Mouse (Mus musculus) limb, embryonic 14.5 days (tissue): ENCODE data around the gene Arhgap31. TPM values are rescaled to one million over a fixed set of nuclear protein-coding genes. Genes with fewer than 3 reads are reported as not detected.
A peak's percentile ranks its signal among the peaks of the same experiment; 100 is the strongest.

Experiments used
- ATAC-seq: fragments of 200-750 bp; cut with Nextera tagmentation; 2 replicates; pipeline ENCODE4 v1.8.0; 2017; ENCODE audit warnings: low read depth, moderate number of reproducible peaks, moderate TSS enrichment; ENCODE audit not compliant: low FRiP score
- DNase-seq: peaks from one replicate; pipeline ENCODE4 v3.0.0-alpha.2; 2015; ENCODE audit warnings: low spot score
- H3K27ac ChIP-seq: fragments of 300-500 bp; sonication (generic); replicated peaks from 2 replicates; pipeline ENCODE4 v1.5.1; 2014; ENCODE audit warnings: low read depth, mild to moderate bottlenecking, low read length, moderate library complexity, mixed read lengths
- H3K27me3 ChIP-seq: fragments of 300-500 bp; sonication (generic); 2 replicates; pipeline ENCODE4 v1.6.1; 2014; ENCODE audit warnings: low read length, mixed read lengths; ENCODE audit not compliant: control insufficient read depth, insufficient read depth
- H3K36me3 ChIP-seq: fragments of 300-500 bp; sonication (generic); 2 replicates; pipeline ENCODE4 v1.6.1; 2014; ENCODE audit warnings: mild to moderate bottlenecking, low read length, moderate library complexity, mixed read lengths; ENCODE audit not compliant: control insufficient read depth, insufficient read depth
- H3K4me1 ChIP-seq: fragments of 300-500 bp; sonication (generic); 2 replicates; pipeline ENCODE4 v1.6.1; 2014; ENCODE audit warnings: antibody characterized with exemption, low read length, mixed read lengths; ENCODE audit not compliant: control insufficient read depth, insufficient read depth
- H3K4me2 ChIP-seq: fragments of 300-500 bp; sonication (generic); replicated peaks from 2 replicates; pipeline ENCODE4 v1.6.1; 2014; ENCODE audit warnings: low read depth, mild to moderate bottlenecking, low read length, moderate library complexity; ENCODE audit not compliant: severe bottlenecking
- H3K4me3 ChIP-seq: fragments of 300-500 bp; sonication (generic); replicated peaks from 2 replicates; pipeline ENCODE4 v1.5.1; 2014; ENCODE audit warnings: low read length
- H3K9ac ChIP-seq: fragments of 300-500 bp; sonication (generic); 2 replicates; pipeline ENCODE4 v1.6.1; 2014; ENCODE audit warnings: mild to moderate bottlenecking, low read depth, low read length, moderate library complexity; ENCODE audit not compliant: severe bottlenecking
- H3K9me3 ChIP-seq: fragments of 300-500 bp; sonication (generic); 2 replicates; pipeline ENCODE4 v1.6.1; 2016; ENCODE audit warnings: low read length; ENCODE audit not compliant: control insufficient read depth
- POLR2A ChIP-seq: fragments of 200-500 bp; IDR thresholded peaks from 2 replicates; pipeline ENCODE4 v1.8.0; 2012; ENCODE audit warnings: inconsistent platforms, mild to moderate bottlenecking, moderate library complexity, borderline replicate concordance; ENCODE audit not compliant: insufficient read depth, insufficient read length; ENCODE audit errors: extremely low read depth
- WGBS: fragments of 180-500 bp; shearing (Covaris S2); extraction: QIAGEN DNeasy Blood & Tissue Kit; methylation state at CpG from one replicate; pipeline ENCODE4 v1.1.7; 2014; 5-methylcytosine and 5-hydroxymethylcytosine counted together
- polyA plus RNA-seq, 2 experiments: library from polyadenylated mRNA; depleted of rRNA in 1 of 2; stranded (reverse) in 1 of 2; unstranded in 1 of 2; fragments of >200 nt; fragmentation: Nextera tagmentation in 1 of 2; extraction: Ambion mirVana in 1 of 2; gene quantifications; 2 replicates each; pipeline versions ENCODE4 v1.2.1 to v1.2.3; 2012 to 2014

Arhgap31 gene
- polyA plus RNA-seq, 2 experiments: 15.0 to 18.1 TPM

DNA sequence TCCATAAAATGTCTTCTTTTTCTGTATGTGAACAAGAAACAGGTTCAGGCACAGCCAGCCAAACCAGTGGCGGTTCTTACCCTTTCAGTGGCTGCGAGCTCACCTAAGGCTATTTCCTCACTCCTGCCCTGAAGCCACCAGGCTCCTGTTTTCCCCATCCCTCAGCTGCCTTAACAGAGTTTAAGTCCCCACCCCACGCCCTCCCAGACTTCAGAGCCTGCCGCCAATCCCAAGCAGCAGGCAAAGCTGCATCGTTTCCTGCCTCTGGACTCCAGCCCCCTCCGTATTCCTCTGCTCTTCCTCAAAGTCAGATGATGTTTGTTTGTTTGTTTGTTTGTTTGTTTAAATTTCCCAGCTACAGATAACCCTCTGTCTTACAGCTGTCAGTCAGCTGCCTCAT is 9.6 kb downstream of the Arhgap31 start:
- no peak for ATAC-seq
- WGBS: 21% methylated on average over 6 of the region's 6 CpGs
- no peak overlapping the region for H3K4me2 ChIP-seq
- no peak overlapping the region for H3K27ac ChIP-seq
- no peaks in the 10 kb centered on the region for H3K27me3 ChIP-seq
- H3K36me3 ChIP-seq: no peaks in the 10 kb centered on the region
- H3K4me1 ChIP-seq: peaks cover 24% of the 10 kb centered on the region
- TF ChIP-seq POLR2A: no peak
- H3K9me3 ChIP-seq: no peaks in the 10 kb centered on the region
- H3K9ac ChIP-seq: no peak overlapping the region
- no peak for DNase-seq
- no peak overlapping the region for H3K4me3 ChIP-seq

DNA sequence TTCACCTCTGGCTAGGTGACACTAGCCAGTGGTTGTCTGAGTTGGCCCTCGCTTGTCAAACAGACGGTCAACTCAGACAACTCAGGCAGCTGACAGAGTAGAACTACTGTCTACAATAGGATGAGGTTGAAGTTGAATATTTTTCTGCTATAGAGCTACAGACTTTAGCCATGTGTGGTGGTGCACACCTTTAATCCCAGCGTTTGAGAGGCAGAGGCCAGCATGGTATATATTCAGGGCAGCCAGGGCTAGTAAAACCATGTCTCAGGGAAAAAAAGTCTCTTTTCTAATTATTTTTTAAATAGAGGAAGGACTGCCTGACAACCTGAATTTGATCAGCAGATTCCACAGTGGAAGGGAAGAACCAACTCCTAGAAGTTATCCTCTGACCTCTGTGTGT is 10.8 kb downstream of the Arhgap31 start:
- DNase-seq (no peak), ATAC-seq (no peak)
- H3K4me3 ChIP-seq: no peak overlapping the region
- peak overlapping the region; percentile 70 for H3K27ac ChIP-seq
- H3K9ac ChIP-seq: 0 out of 2 replicates have a peak overlapping the region, but pooled peaks have one; percentile 26
- H3K4me1 ChIP-seq: peaks cover 24% of the 10 kb centered on the region
- 77% methylated on average over 3 of the region's 3 CpGs for WGBS
- H3K27me3 ChIP-seq: no peaks in the 10 kb centered on the region
- no peaks in the 10 kb centered on the region for H3K36me3 ChIP-seq
- no peak for TF ChIP-seq POLR2A
- no peaks in the 10 kb centered on the region for H3K9me3 ChIP-seq
- peak overlapping the region; percentile 20; the same call in 1 of the 2 replicates for H3K4me2 ChIP-seq

DNA sequence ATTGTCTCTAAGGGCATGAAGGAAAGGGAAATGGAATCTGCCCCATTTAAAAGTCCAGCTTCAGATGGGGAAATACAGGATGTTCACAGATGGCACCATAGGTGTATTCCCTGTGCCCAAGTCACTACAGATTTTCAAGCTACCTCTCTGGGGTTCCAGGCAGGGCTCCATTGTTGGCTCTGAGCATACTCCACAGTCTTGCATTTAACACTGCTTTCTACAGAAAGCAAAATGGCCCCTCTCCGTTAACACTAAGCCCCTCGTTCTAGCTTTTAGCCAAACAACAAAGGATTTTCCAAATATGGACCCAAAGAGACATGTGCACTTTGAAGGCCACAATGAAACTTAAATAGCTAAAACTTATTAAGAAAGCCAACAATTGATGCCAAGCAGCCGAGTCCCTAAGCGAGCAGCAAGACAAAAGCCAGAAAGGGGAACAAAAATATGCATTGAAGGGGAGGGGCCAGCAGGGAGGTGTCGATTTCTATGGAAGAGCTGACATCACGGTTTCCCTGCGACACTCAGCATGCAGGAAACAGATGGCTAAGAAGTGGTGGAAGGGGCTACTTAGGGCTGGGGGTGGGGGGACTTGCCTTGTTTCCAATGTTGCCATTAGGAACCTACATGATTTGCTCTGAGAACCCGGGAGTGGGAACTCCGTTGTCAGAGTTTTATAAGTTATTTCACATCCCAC is 11.4 kb downstream of the Arhgap31 start:
- peak overlapping the region; percentile 70 for H3K27ac ChIP-seq
- peak; percentile 60 for DNase-seq
- no peak overlapping the region for H3K9ac ChIP-seq
- H3K4me2 ChIP-seq: peak overlapping the region; percentile 20; the same call in 1 of the 2 replicates
- H3K36me3 ChIP-seq: no peaks in the 10 kb centered on the region
- H3K27me3 ChIP-seq: no peaks in the 10 kb centered on the region
- no peak overlapping the region for H3K4me3 ChIP-seq
- H3K4me1 ChIP-seq: peaks cover 24% of the 10 kb centered on the region
- WGBS: 24% methylated on average over 9 of the region's 9 CpGs
- peak; percentile 81 for ATAC-seq
- H3K9me3 ChIP-seq: no peaks in the 10 kb centered on the region
- TF ChIP-seq POLR2A: no peak

GRCm38 (mm10) chr16:38700392-38701162 is 12.5 kb downstream of the Arhgap31 start:
- no peaks in the 10 kb centered on the region for H3K27me3 ChIP-seq
- H3K4me1 ChIP-seq: peaks cover 24% of the 10 kb centered on the region
- DNase-seq (no peak), ATAC-seq (peak; percentile 71; the same call in 1 of the 2 replicates)
- H3K4me3 ChIP-seq: no peak overlapping the region
- no peak overlapping the region for H3K9ac ChIP-seq
- 53% methylated on average over 16 of the region's 16 CpGs for WGBS
- H3K9me3 ChIP-seq: no peaks in the 10 kb centered on the region
- H3K27ac ChIP-seq: peak overlapping the region; percentile 30; the same call in 1 of the 2 replicates
- no peak for TF ChIP-seq POLR2A
- H3K4me2 ChIP-seq: 0 out of 2 replicates have a peak overlapping the region, but pooled peaks have one; percentile 9
- no peaks in the 10 kb centered on the region for H3K36me3 ChIP-seq

DNA sequence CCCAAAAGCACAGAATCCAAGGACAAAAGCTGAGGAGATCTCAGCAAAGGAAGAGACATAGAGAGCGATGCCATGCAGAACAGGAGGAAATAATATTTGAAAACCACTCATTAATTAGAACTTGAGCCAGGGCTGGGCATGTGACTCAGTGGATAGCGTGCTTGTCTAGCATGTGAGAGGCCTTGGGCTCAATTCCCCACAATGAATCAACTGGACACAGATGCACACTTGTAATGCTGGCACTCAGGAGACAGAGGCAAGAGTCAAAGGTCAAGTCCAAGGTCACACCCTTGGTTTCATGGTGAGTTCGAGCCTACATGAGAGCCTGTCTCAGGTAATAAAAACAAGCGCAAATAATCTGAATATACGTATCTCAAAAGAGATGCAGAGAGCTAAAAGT is 15.5 kb downstream of the Arhgap31 start:
- H3K27ac ChIP-seq: no peak overlapping the region
- no peak for TF ChIP-seq POLR2A
- no peaks in the 10 kb centered on the region for H3K9me3 ChIP-seq
- H3K4me2 ChIP-seq: no peak overlapping the region
- no peak for ATAC-seq
- no peaks in the 10 kb centered on the region for H3K27me3 ChIP-seq
- DNase-seq: no peak
- WGBS: 79% methylated on average over 5 of the region's 5 CpGs
- H3K4me1 ChIP-seq: peaks cover 21% of the 10 kb centered on the region
- H3K9ac ChIP-seq: no peak overlapping the region
- H3K4me3 ChIP-seq: no peak overlapping the region
- H3K36me3 ChIP-seq: no peaks in the 10 kb centered on the region
